Mouse (Mus musculus): ENCODE data around the gene Fez1.

Gene Fez1

DNA sequence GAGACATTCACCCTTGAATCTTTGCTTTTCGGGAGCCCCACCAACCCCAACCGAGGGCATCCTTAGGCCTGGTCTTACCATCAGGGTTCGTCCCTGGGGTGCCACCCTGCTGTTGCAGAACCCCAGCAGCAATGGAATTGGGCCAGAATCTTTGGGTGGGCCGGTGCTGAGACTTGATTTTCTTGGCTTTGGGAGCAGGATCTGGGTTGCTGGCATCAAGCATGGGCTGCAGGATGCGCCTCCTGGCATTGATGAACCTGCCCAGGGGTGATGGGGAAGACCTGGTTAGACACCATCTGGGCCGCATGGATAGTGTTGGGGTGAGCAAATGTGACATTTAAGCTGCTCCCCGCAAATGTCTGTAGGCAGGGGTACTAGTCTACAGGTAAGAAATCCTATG is 72.6 kb downstream of the Fez1 start:
- DNase-seq (ENCODE audit: low spot score in 2 of 2), result no peak

DNA sequence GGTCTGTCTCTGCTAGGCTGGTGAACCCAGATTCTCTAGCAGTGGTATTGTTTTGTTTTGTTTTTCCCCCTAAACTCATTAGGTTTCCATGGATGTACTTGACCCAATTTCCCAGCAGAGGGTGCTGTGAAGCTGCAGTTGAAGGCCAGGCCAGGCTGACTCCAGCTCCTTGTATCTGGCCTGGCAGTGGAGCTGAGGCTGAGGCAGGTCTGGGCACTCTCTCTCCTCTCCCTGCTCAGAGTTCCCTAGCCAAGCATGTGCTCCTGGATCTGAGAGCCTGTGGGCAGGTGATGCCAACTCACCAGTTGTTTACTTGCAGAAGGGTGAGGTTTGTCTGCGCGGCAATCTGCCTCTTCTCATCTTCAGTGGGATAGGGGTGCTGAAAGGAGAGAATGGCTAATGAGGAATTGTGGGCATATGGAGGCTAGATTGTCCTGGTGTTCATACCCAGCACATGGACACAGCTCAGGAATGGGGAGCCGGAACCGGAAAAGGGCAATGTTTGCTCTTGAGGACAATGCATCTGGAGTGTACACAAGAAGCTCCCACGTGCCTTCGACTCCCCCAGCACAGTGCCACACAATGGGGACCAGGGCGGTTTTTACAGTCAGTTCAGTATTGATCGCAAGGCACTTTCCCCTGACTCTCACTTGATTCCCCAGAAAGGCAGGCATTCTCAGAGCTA is 73.5 kb downstream of the Fez1 start:
- peak in 1 of 2 experiments; percentile 68 for DNase-seq (ENCODE audit: low spot score in 2 of 2)

DNA sequence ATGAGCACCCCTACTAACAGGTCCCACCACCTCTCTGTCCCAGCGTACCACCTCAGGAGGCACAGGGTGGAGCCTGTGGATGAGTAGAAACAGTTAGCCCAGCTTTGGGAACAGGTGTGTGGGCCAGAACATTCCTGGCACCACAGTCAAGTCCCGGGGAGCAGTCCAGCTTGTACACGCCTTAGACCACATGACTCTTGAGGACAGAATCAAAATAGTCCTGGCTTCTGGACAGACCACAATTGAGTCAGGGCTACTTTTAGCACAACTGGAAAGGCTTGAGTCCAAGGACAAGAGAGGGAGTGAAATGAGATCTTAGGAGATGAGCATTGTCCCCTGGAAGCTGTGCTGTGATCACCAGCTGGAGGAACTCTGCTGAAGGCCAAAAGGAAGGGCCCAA is 76.9 kb downstream of the Fez1 start:
- no peak for DNase-seq (ENCODE audit: low spot score in 2 of 2)

DNA sequence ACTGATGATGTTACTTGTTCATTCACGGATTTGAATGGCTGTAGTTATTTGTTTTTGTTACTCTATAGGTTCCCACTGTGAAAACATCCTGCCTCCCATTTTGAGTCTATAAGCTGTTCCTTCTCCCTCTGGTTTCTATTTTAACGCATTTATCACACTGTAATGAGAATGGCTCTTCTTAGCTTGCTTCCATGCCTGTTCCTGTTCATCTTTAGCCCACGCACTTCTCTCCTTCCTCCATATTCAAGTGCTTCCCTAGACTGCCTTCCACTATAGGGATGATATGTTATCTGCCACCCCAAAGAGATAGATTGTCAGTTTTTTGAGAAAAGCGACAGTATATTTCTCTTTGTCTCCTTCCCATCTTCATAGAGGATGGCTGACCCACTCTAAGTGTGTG is 78.8 kb downstream of the Fez1 start:
- DNase-seq (ENCODE audit: low spot score in 2 of 2), result no peak

DNA sequence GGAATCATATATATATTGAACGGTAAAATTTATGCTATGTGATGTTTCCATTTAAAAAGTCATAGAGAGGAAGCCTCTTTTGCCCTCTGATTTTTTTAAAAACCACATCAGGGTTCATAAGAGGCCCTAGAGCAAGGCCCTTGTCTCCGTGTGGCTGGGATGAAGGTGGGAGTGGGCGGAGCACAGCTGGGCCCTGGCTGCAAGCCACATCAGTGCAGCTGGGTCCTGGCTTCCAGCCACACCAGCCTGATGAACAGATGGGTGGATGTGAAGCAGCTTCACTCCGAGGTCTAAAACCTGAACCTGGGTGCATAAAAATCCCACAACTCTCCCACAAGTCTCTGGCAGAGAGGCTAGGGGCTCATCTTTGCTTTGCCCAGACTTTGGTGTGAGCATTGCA is 83.8 kb downstream of the Fez1 start:
- no peak for DNase-seq (ENCODE audit: low spot score in 2 of 2)

DNA sequence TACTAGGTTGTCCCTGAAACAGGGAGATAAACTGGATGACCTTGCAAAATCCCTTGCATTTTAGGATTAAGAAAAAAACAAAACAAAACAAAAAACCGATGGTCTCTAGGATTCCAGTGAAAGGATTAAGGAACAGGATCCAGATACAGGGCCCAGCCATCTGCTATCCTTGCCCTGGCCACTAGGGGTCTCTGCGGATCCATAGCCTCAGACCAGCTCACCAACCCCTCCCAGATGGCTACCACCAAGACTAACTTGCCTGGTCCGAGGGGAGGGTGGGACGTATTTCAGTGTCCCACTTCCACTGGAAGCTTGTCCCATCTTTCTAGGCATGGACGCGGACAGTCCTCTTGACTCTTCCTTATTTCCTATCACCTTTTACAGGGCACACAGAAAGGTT is 94.7 kb downstream of the Fez1 start:
- peak; percentile 73 to 84 for DNase-seq (ENCODE audit: low spot score in 2 of 2)

DNA sequence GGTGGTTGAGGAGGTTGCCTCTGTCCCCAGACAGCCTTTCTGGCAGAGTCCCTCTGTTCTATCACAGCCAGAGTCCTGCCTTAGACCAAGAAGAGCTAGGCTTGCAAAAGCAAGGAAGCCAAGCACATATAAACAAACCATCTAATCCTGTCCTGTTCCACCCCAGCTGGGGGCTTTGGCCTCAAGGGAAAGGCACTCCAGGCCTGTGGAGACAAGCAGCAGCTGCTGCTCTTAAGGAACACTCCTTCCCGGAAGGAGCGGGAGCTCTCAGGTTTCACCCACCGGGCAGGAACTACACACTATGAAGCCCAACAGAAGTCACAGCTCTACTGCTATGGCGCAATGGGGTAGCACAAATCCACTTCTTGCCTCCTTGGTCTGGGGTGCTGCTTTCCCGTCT is 95.3 kb downstream of the Fez1 start:
- DNase-seq (ENCODE audit: low spot score in 2 of 2), result no peak

DNA sequence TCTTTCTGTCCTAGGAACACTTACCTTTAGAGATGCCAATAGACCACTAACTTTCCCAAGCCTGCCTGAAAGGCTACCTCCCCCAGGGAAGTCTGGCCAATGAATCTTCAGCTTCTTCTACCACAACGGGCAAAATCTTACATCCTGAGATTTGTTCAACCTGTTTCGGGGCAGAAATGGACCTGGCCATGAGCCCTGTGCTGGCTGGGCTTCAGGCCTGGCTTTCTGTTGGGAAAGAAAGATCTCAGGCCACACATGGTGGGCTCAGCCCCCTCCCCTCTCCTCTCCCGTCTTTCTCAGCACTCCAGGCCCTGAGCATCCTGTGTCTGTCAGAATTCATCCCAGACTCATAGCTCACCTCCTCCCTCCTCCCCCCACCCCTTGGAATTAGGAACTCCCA is 96.9 kb downstream of the Fez1 start:
- DNase-seq (ENCODE audit: low spot score in 2 of 2), result no peak

DNA sequence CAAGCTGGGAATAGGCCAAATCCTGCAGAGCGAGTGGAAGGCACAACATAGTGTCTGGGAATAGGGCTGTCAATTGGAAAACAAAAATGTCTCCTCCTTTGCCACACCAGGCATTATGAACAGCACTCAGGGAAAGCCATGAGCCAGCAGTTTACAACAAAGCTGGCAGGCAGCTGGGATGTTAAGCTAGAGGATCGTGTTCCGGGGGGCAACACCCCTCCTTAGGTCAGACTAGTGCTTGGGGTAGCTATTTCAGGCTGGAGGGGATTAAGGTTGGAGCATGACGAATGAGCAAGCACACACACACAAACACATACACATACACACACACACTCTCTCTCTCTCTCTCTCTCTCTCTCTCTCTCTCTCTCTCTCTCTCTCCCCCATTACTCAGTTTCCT is 97.8 kb downstream of the Fez1 start:
- no peak for DNase-seq (ENCODE audit: low spot score in 2 of 2)

DNA sequence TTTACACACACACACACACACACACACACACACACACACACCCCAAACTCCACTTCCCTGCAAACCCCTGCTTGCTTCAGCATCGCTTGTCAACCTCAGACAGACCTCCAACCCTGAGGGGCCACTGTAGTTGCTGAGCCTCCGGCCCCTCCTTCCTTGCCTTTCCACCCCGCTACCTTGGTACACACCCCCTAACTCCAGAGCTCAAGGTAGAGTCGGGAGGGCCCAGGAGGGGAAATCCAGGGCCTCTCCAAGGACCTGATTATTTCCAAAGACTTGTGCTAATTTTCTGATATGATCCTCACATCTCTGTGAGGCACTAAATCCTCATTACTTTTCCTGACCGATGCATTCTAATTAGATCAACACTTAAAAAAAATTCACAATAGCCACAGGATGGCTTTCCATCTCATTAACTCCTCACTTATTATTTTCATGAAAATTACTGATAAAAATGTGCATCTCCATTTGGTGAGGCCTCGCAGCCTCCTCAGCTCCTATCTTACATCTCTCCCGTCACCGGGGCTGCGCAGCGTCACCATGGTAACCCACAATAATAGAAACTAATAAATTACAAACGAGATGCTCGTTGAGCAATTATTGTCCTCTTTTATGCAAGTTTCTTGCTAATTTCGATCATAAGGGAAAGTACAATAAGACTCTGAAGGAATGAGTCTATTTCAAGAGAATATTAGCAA is 100.2 kb downstream of the Fez1 start:
- no peak for DNase-seq (ENCODE audit: low spot score in 2 of 2)

DNA sequence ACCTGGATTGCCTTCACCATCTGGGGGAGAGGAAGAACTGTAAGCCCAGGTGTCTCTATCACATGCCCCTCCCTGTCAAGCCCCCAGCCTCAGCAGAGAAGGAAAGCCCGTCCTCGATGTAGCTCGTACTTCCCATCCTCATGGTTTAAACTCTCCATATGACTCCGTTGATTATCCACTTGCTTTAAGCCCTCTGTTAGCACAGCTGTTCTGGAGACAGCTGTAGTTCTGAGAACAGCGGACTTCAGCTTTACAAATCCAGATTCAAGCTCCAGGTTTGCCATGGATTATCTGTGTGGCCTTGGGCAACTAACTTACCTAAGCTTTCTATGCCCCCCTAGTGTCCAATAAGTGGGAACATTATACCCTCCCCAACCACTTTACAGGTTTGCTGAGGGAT is 102.1 kb downstream of the Fez1 start:
- DNase-seq (ENCODE audit: low spot score in 2 of 2), result no peak
